Mouse (Mus musculus) fibroblast of lung, adult 2 months (primary cell): ENCODE measurements at regions not wholly inside any gene's neighbourhood (a gene's known extent, or its start where the extent isn't known, plus 50 kb on each side); places are given as distances from the start of the nearest gene placed in this dataset.

ENCODE experiments used
- DNase-seq: peaks from one replicate; pipeline ENCODE4 v3.0.0-alpha.2; 2011; ENCODE audit warnings: low read depth

DNA sequence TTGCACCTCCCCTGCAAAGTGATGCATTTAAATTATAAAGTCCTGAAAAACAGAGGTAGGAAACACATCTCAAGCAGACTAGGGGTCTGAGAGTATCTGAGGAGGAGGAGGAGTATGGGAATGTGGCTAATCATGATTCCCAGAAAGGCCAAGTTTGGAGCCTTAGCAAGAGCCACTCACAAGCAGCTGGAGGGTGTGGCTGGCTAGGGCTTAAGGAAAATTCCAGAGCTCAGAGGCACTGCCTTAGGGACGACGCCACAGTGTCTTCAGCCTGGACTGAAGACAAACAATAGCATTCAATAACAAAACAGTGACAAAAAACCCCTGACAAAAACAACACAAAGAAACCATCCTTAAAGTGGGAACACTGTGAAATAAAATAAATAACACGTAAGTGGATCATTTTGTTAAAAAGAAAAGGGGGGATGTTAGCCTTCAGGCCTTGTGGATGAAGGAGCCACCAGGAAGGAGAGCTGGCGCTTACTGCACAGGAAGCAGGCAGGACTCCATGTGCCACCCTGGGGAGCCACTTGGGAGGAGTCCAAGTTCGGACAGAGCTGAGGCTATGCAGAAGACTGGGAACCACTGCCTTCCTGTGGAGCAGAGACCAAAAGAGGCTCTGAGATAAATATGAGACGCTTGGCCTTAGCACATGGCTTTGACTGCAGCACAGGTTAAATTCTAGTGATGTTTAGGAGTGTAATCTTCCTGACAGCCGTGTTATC lies 56.6 kb upstream of the Serpine2 start:
- DNase-seq: no peak
